Mouse (Mus musculus) splenic B cell, adult 2 months (primary cell): ENCODE measurements around the gene Sox18.
A peak's percentile ranks its signal among the peaks of the same experiment; 100 is the strongest.

ENCODE experiments used
- DNase-seq: peaks from one replicate; pipeline ENCODE4 v3.0.0-alpha.2; 2011; ENCODE audit warnings: low read depth, low spot score
- H3K27me3 ChIP-seq: 2 replicates; pipeline ENCODE4 v1.6.1; 2012; ENCODE audit warnings: mild to moderate bottlenecking, low read length, moderate library complexity, mixed read lengths; ENCODE audit not compliant: control insufficient read depth, poor library complexity, insufficient read depth, severe bottlenecking
- H3K36me3 ChIP-seq: 2 replicates; pipeline ENCODE4 v1.6.1; 2012; ENCODE audit warnings: mild to moderate bottlenecking, low read length, moderate library complexity, mixed read lengths; ENCODE audit not compliant: control insufficient read depth, poor library complexity, insufficient read depth, severe bottlenecking

Sox18 gene

GRCm38 (mm10) chr2:181691083-181691482 lies 19.6 kb upstream of the Sox18 start:
- Histone ChIP-seq H3K27me3 (no peaks in the 10 kb centered on the region), H3K36me3 (no peaks in the 10 kb centered on the region; the same call in 1 of the 2 replicates)
- DNase-seq = no peak

- no peaks in the 10 kb centered on the region for H3K27me3 ChIP-seq
- no peaks in the 10 kb centered on the region; the same call in 1 of the 2 replicates for H3K36me3 ChIP-seq
- DNase-seq = no peak
Observed at GRCm38 (mm10) chr2:181689466-181690160, 18.2 kb upstream of the Sox18 start.

GRCm38 (mm10) chr2:181687586-181687985 lies 16.1 kb upstream of the Sox18 start:
- no peak for DNase-seq
- H3K27me3 ChIP-seq = no peaks in the 10 kb centered on the region
- no peaks in the 10 kb centered on the region; the same call in 1 of the 2 replicates for H3K36me3 ChIP-seq

GRCm38 (mm10) chr2:181685686-181686085 lies 14.2 kb upstream of the Sox18 start:
- no peaks in the 10 kb centered on the region; the same call in 1 of the 2 replicates for H3K36me3 ChIP-seq
- no peak for DNase-seq
- H3K27me3 ChIP-seq = no peaks in the 10 kb centered on the region

- Histone ChIP-seq H3K27me3 (no peaks in the 10 kb centered on the region), H3K36me3 (no peaks in the 10 kb centered on the region; the same call in 1 of the 2 replicates)
- DNase-seq = peak; percentile 23
Observed at GRCm38 (mm10) chr2:181684713-181685112, 13.3 kb upstream of the Sox18 start.

GRCm38 (mm10) chr2:181683381-181683780 lies 11.9 kb upstream of the Sox18 start:
- no peak for DNase-seq
- Histone ChIP-seq H3K36me3 (no peaks in the 10 kb centered on the region; the same call in 1 of the 2 replicates), H3K27me3 (no peaks in the 10 kb centered on the region)

GRCm38 (mm10) chr2:181681978-181682377 lies 10.5 kb upstream of the Sox18 start:
- no peaks in the 10 kb centered on the region; the same call in 1 of the 2 replicates for H3K36me3 ChIP-seq
- no peaks in the 10 kb centered on the region for H3K27me3 ChIP-seq
- no peak for DNase-seq

- H3K36me3 ChIP-seq = no peaks in the 10 kb centered on the region
- DNase-seq = peak; percentile 20
- no peaks in the 10 kb centered on the region for H3K27me3 ChIP-seq
Observed at GRCm38 (mm10) chr2:181680716-181681117, 9.3 kb upstream of the Sox18 start.

GRCm38 (mm10) chr2:181679951-181680715 lies 8.7 kb upstream of the Sox18 start, which contains the start of gene Tcea2:
Gene Tcea2, plus strand, starts transcription at chr2:181680310.
- DNase-seq = peak; percentile 79
- Histone ChIP-seq H3K36me3 (no peaks in the 10 kb centered on the region), H3K27me3 (no peaks in the 10 kb centered on the region)

- DNase-seq = peak; percentile 88
- no peaks in the 10 kb centered on the region for H3K27me3 ChIP-seq
- no peaks in the 10 kb centered on the region for H3K36me3 ChIP-seq
Observed at GRCm38 (mm10) chr2:181678780-181679179, 7.3 kb upstream of the Sox18 start.

- DNase-seq = no peak
- H3K27me3 ChIP-seq = no peaks in the 10 kb centered on the region
- H3K36me3 ChIP-seq = no peaks in the 10 kb centered on the region
Observed at GRCm38 (mm10) chr2:181677755-181678098, 6.3 kb upstream of the Sox18 start.

- no peaks in the 10 kb centered on the region for H3K27me3 ChIP-seq
- no peak for DNase-seq
- H3K36me3 ChIP-seq = no peaks in the 10 kb centered on the region
Observed at GRCm38 (mm10) chr2:181677096-181677754, 5.8 kb upstream of the Sox18 start.

- DNase-seq = no peak
- H3K27me3 ChIP-seq = no peaks in the 10 kb centered on the region
Observed at GRCm38 (mm10) chr2:181676424-181676823, 5.0 kb upstream of the Sox18 start.

GRCm38 (mm10) chr2:181675454-181675853 lies 4.0 kb upstream of the Sox18 start:
- H3K36me3 ChIP-seq = no peaks in the 10 kb centered on the region
- no peaks in the 10 kb centered on the region for H3K27me3 ChIP-seq
- DNase-seq = no peak

More at GRCm38 (mm10) chr2:181676424-181676823, 5.0 kb upstream of the Sox18 start:
- H3K36me3 ChIP-seq = no peaks in the 10 kb centered on the region

GRCm38 (mm10) chr2:181674934-181675333 lies 3.5 kb upstream of the Sox18 start:
- DNase-seq = no peak
- Histone ChIP-seq H3K27me3 (no peaks in the 10 kb centered on the region), H3K36me3 (no peaks in the 10 kb centered on the region)
